Mouse (Mus musculus) E14TG2a.4 (cell line): ENCODE data around the gene Tmem184b.

ENCODE experiments used
- CTCF ChIP-seq: conservative IDR thresholded peaks from 2 replicates; pipeline ENCODE4 v1.5.1; 2014; ENCODE audit warnings: low read length
- NANOG ChIP-seq: IDR thresholded peaks from 2 replicates; pipeline ENCODE4 v1.6.1; 2014; ENCODE audit warnings: borderline replicate concordance, low read length, mixed read lengths
- POU5F1 ChIP-seq: IDR thresholded peaks from 2 replicates; pipeline ENCODE4 v1.6.1; 2014; ENCODE audit warnings: low read length, borderline replicate concordance

DNA sequence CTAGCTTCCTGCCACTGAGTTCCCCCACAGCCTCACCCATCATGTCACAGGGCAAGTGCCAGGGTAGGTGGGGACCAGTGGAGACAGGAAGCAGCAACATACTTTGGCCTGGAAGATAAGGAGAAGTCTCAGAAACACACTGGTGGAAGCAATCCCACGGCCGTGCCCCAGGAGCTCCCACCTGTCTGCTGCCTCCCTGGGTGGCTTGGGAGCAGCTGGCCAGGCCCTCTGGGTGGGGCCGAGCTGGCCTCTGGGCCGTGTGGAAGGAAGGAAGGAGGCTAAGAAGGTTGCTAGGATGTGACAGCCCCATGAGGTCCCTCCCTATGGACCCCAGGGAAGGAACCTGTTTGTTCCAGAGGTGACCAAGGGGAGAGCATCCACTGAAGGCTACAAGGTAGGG lies 42.3 kb downstream of the Tmem184b start:
- TF ChIP-seq CTCF (no peak), NANOG (no peak), POU5F1 (no peak)
